Mouse (Mus musculus): Measurements from ENCODE around the gene Epb41l4b. TPM values are rescaled to one million over a fixed set of nuclear protein-coding genes. Genes with fewer than 3 reads are reported as not detected.

Gene Epb41l4b
- polyA plus RNA-seq, 1 experiment = 10.7 TPM

- H3K36me3 ChIP-seq (ENCODE audit: control insufficient read depth, insufficient read depth, low read length) = no peaks in the 10 kb centered on the region
- TF ChIP-seq CTCF (IDR thresholded peaks at IDR 0.05; ENCODE audit: borderline replicate concordance, control insufficient read depth, extremely low read depth, insufficient read depth, low read length, poor library complexity) = no peak
- TF ChIP-seq POLR2A (IDR thresholded peaks at IDR 0.05; ENCODE audit: control insufficient read depth, extremely low read depth, insufficient read depth, low read length, poor library complexity) = no peak
- no peak overlapping the region for H3K4me3 ChIP-seq (ENCODE audit: control insufficient read depth, insufficient read depth, low read length)
- 5% methylated on average over 2 of the region's 2 CpGs for WGBS
- no peak for DNase-seq
- H3K4me1 ChIP-seq (replicated peaks; ENCODE audit: control insufficient read depth, insufficient read depth, low read length) = peaks cover 13% of the 10 kb centered on the region
- H3K27ac ChIP-seq (ENCODE audit: control insufficient read depth, insufficient read depth, low read length) = no peak overlapping the region
- no peaks in the 10 kb centered on the region; the same call in 1 of the 2 replicates for H3K27me3 ChIP-seq (ENCODE audit: control insufficient read depth, insufficient read depth, low read length)
Observed at GRCm38 (mm10) chr4:57064830-57065229, 78.4 kb downstream of the Epb41l4b start.

- Histone ChIP-seq H3K27me3 (ENCODE audit: control insufficient read depth, insufficient read depth, low read length) (no peaks in the 10 kb centered on the region), H3K4me1 (replicated peaks; ENCODE audit: control insufficient read depth, insufficient read depth, low read length) (peaks cover 23% of the 10 kb centered on the region), H3K36me3 (ENCODE audit: control insufficient read depth, insufficient read depth, low read length) (no peaks in the 10 kb centered on the region), H3K27ac (ENCODE audit: control insufficient read depth, insufficient read depth, low read length) (no peak overlapping the region), H3K4me3 (ENCODE audit: control insufficient read depth, insufficient read depth, low read length) (no peak overlapping the region)
- no peak for DNase-seq
- WGBS = 96% methylated on average over 15 of the region's 15 CpGs
- TF ChIP-seq POLR2A (IDR thresholded peaks at IDR 0.05; ENCODE audit: control insufficient read depth, extremely low read depth, insufficient read depth, low read length, poor library complexity) (no peak), CTCF (IDR thresholded peaks at IDR 0.05; ENCODE audit: borderline replicate concordance, control insufficient read depth, extremely low read depth, insufficient read depth, low read length, poor library complexity) (no peak)
Observed at GRCm38 (mm10) chr4:57060319-57060831, 82.9 kb downstream of the Epb41l4b start.

GRCm38 (mm10) chr4:57058623-57059022 is 84.6 kb downstream of the Epb41l4b start:
- no peak overlapping the region for H3K27ac ChIP-seq (ENCODE audit: control insufficient read depth, insufficient read depth, low read length)
- WGBS = 92% methylated on average over 2 of the region's 2 CpGs
- H3K4me3 ChIP-seq (ENCODE audit: control insufficient read depth, insufficient read depth, low read length) = no peak overlapping the region

GRCm38 (mm10) chr4:57057637-57058036 is 85.6 kb downstream of the Epb41l4b start:
- TF ChIP-seq CTCF (IDR thresholded peaks at IDR 0.05; ENCODE audit: borderline replicate concordance, control insufficient read depth, extremely low read depth, insufficient read depth, low read length, poor library complexity) (no peak), POLR2A (IDR thresholded peaks at IDR 0.05; ENCODE audit: control insufficient read depth, extremely low read depth, insufficient read depth, low read length, poor library complexity) (no peak)

More at GRCm38 (mm10) chr4:57058623-57059022, 84.6 kb downstream of the Epb41l4b start:
- no peaks in the 10 kb centered on the region for H3K27me3 ChIP-seq (ENCODE audit: control insufficient read depth, insufficient read depth, low read length)
- no peak for TF ChIP-seq POLR2A (IDR thresholded peaks at IDR 0.05; ENCODE audit: control insufficient read depth, extremely low read depth, insufficient read depth, low read length, poor library complexity)
- TF ChIP-seq CTCF (IDR thresholded peaks at IDR 0.05; ENCODE audit: borderline replicate concordance, control insufficient read depth, extremely low read depth, insufficient read depth, low read length, poor library complexity) = no peak
- H3K4me1 ChIP-seq (replicated peaks; ENCODE audit: control insufficient read depth, insufficient read depth, low read length) = peaks cover 19% of the 10 kb centered on the region
- no peak for DNase-seq
- no peaks in the 10 kb centered on the region for H3K36me3 ChIP-seq (ENCODE audit: control insufficient read depth, insufficient read depth, low read length)

GRCm38 (mm10) chr4:57055635-57056034 is 87.6 kb downstream of the Epb41l4b start:
- Histone ChIP-seq H3K27me3 (ENCODE audit: control insufficient read depth, insufficient read depth, low read length) (no peaks in the 10 kb centered on the region), H3K4me3 (ENCODE audit: control insufficient read depth, insufficient read depth, low read length) (peak overlapping the region; percentile 3; the same call in 1 of the 2 replicates), H3K4me1 (replicated peaks; ENCODE audit: control insufficient read depth, insufficient read depth, low read length) (peaks cover 16% of the 10 kb centered on the region), H3K36me3 (ENCODE audit: control insufficient read depth, insufficient read depth, low read length) (no peaks in the 10 kb centered on the region), H3K27ac (ENCODE audit: control insufficient read depth, insufficient read depth, low read length) (peak overlapping the region; percentile 65)
- WGBS = 3% methylated on average over 7 of the region's 7 CpGs
- peak; percentile 9 for DNase-seq
- TF ChIP-seq POLR2A (IDR thresholded peaks at IDR 0.05; ENCODE audit: control insufficient read depth, extremely low read depth, insufficient read depth, low read length, poor library complexity) (no peak), CTCF (IDR thresholded peaks at IDR 0.05; ENCODE audit: borderline replicate concordance, control insufficient read depth, extremely low read depth, insufficient read depth, low read length, poor library complexity) (no peak)

More at GRCm38 (mm10) chr4:57057637-57058036, 85.6 kb downstream of the Epb41l4b start:
- no peak for DNase-seq
- Histone ChIP-seq H3K27ac (ENCODE audit: control insufficient read depth, insufficient read depth, low read length) (no peak overlapping the region), H3K27me3 (ENCODE audit: control insufficient read depth, insufficient read depth, low read length) (no peaks in the 10 kb centered on the region), H3K36me3 (ENCODE audit: control insufficient read depth, insufficient read depth, low read length) (no peaks in the 10 kb centered on the region), H3K4me3 (ENCODE audit: control insufficient read depth, insufficient read depth, low read length) (no peak overlapping the region), H3K4me1 (replicated peaks; ENCODE audit: control insufficient read depth, insufficient read depth, low read length) (peaks cover 16% of the 10 kb centered on the region)
- 61% methylated on average over 4 of the region's 4 CpGs for WGBS

- DNase-seq = no peak
- Histone ChIP-seq H3K4me1 (replicated peaks; ENCODE audit: control insufficient read depth, insufficient read depth, low read length) (no peaks in the 10 kb centered on the region), H3K27ac (ENCODE audit: control insufficient read depth, insufficient read depth, low read length) (no peak overlapping the region), H3K4me3 (ENCODE audit: control insufficient read depth, insufficient read depth, low read length) (no peak overlapping the region), H3K36me3 (ENCODE audit: control insufficient read depth, insufficient read depth, low read length) (no peaks in the 10 kb centered on the region), H3K27me3 (ENCODE audit: control insufficient read depth, insufficient read depth, low read length) (no peaks in the 10 kb centered on the region)
- 92% methylated on average over 5 of the region's 5 CpGs for WGBS
- TF ChIP-seq CTCF (IDR thresholded peaks at IDR 0.05; ENCODE audit: borderline replicate concordance, control insufficient read depth, extremely low read depth, insufficient read depth, low read length, poor library complexity) (no peak), POLR2A (IDR thresholded peaks at IDR 0.05; ENCODE audit: control insufficient read depth, extremely low read depth, insufficient read depth, low read length, poor library complexity) (no peak)
Observed at GRCm38 (mm10) chr4:57049281-57049921, 93.8 kb downstream of the Epb41l4b start.

All from thymus, adult 2 months (tissue).